Mouse (Mus musculus): ENCODE data around the gene 1700016C15Rik. TPM values are rescaled to one million over a fixed set of nuclear protein-coding genes. Genes with fewer than 3 reads are reported as not detected.

The 1700016C15Rik gene
- polyA plus RNA-seq, 1 experiment from 2014 or later, result not detected

DNA sequence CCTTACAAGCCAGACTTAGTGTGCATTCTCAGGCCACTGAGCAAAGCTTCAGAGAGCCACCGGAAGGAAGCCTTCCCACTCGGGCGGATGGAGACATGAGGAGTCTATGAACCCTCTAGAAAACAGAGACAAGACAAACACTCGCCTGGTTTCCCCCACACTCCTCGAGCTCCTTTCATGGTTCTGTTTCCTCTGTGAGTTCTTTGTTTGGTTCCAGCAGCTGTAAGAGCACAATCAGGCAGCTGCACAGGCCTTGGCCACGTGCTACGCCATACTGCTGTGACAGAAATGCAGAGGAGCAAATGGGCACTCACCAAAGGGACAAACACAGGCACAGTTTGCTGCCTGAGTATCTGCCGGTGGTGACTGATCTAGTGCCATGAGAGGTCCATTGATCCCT is 29.1 kb upstream of the 1700016C15Rik start:
- H3K9ac ChIP-seq (ENCODE audit: low read depth, low read length), result no peak overlapping the region
- WGBS, result 79% methylated on average over 8 of the region's 8 CpGs
- no peaks in the 10 kb centered on the region for H3K9me3 ChIP-seq (ENCODE audit: control insufficient read depth, low read length)
- DNase-seq (ENCODE audit: low spot score), result no peak
- H3K36me3 ChIP-seq (ENCODE audit: control insufficient read depth, insufficient read depth, low read length), result no peaks in the 10 kb centered on the region
- ATAC-seq (replicated peaks; ENCODE audit: low FRiP score), result no peak
- no peaks in the 10 kb centered on the region for H3K27me3 ChIP-seq (replicated peaks; ENCODE audit: control insufficient read depth, insufficient read depth, low read length)
- no peak overlapping the region for H3K27ac ChIP-seq (ENCODE audit: low read depth, low read length)
- H3K4me3 ChIP-seq (ENCODE audit: low read depth, low read length), result no peak overlapping the region
- no peaks in the 10 kb centered on the region; the same call in 1 of the 2 replicates for H3K4me1 ChIP-seq (replicated peaks; ENCODE audit: control insufficient read depth, insufficient read depth, low read length)
- no peak overlapping the region for H3K4me2 ChIP-seq

DNA sequence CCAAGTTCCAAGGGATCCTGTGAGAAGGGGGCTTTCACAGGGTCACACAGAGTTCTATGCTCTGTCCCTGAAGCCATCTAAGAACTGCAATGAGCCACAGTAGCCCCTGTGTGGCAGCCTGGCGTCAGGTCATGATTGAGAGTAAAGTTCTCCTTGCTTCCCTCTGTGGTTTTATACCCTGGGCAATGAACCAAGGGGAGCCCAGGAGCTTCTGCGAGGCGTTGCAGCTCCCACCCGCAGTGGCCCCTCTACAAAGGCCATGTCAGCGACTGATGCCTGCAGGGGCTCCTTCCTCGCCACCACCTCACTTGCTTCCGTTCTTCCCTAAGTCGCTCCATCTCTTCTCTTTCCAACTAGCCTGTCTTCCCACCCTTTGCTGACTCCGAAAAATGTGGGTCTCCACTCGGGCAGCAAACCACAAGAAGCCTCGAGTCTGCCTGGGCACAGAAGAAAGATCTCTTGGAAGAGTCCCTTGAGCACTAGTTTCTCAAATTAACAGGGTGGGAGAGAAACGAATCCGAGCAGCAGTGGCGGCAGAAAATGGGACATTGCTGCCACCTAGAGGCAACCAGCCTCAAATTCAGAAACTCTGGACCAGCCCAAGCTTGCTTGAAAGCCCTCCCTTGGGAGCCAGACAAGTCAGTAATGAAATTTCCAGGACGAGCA is 27.0 kb upstream of the 1700016C15Rik start:
- Histone ChIP-seq H3K4me3 (ENCODE audit: low read depth, low read length) (peak overlapping the region; percentile 36), H3K36me3 (ENCODE audit: control insufficient read depth, insufficient read depth, low read length) (no peaks in the 10 kb centered on the region), H3K27ac (ENCODE audit: low read depth, low read length) (no peak overlapping the region), H3K9me3 (ENCODE audit: control insufficient read depth, low read length) (no peaks in the 10 kb centered on the region), H3K9ac (ENCODE audit: low read depth, low read length) (peak overlapping the region; percentile 3; the same call in 1 of the 2 replicates), H3K4me1 (replicated peaks; ENCODE audit: control insufficient read depth, insufficient read depth, low read length) (no peaks in the 10 kb centered on the region; the same call in 1 of the 2 replicates), H3K27me3 (replicated peaks; ENCODE audit: control insufficient read depth, insufficient read depth, low read length) (no peaks in the 10 kb centered on the region), H3K4me2 (peak overlapping the region; percentile 69)
- DNase-seq (ENCODE audit: low spot score) (peak; percentile 75), ATAC-seq (replicated peaks; ENCODE audit: low FRiP score) (peak; percentile 62)
- WGBS, result 3% methylated on average over 15 of the region's 15 CpGs

- DNase-seq (ENCODE audit: low spot score) (no peak), ATAC-seq (replicated peaks; ENCODE audit: low FRiP score) (no peak)
- no peak overlapping the region for H3K27ac ChIP-seq (ENCODE audit: low read depth, low read length)
- no peaks in the 10 kb centered on the region for H3K36me3 ChIP-seq (ENCODE audit: control insufficient read depth, insufficient read depth, low read length)
- H3K4me3 ChIP-seq (ENCODE audit: low read depth, low read length), result no peak overlapping the region
- no peaks in the 10 kb centered on the region for H3K27me3 ChIP-seq (replicated peaks; ENCODE audit: control insufficient read depth, insufficient read depth, low read length)
- H3K9me3 ChIP-seq (ENCODE audit: control insufficient read depth, low read length), result no peaks in the 10 kb centered on the region
- no peaks in the 10 kb centered on the region; the same call in 1 of the 2 replicates for H3K4me1 ChIP-seq (replicated peaks; ENCODE audit: control insufficient read depth, insufficient read depth, low read length)
- WGBS, result 55% methylated on average over 6 of the region's 6 CpGs
- no peak overlapping the region for H3K9ac ChIP-seq (ENCODE audit: low read depth, low read length)
- H3K4me2 ChIP-seq, result no peak overlapping the region
These were observed 26.3 kb upstream of the 1700016C15Rik start for GRCm38 (mm10) chr1:177703147-177703807.

- H3K4me1 ChIP-seq (replicated peaks; ENCODE audit: control insufficient read depth, insufficient read depth, low read length), result no peaks in the 10 kb centered on the region; the same call in 1 of the 2 replicates
- no peak overlapping the region for H3K27ac ChIP-seq (ENCODE audit: low read depth, low read length)
- H3K9me3 ChIP-seq (ENCODE audit: control insufficient read depth, low read length), result no peaks in the 10 kb centered on the region
- DNase-seq (ENCODE audit: low spot score) (no peak), ATAC-seq (replicated peaks; ENCODE audit: low FRiP score) (no peak)
- 39% methylated on average over 2 of the region's 2 CpGs for WGBS
- H3K4me2 ChIP-seq, result no peak overlapping the region
- H3K36me3 ChIP-seq (ENCODE audit: control insufficient read depth, insufficient read depth, low read length), result no peaks in the 10 kb centered on the region
- no peak overlapping the region for H3K4me3 ChIP-seq (ENCODE audit: low read depth, low read length)
- H3K27me3 ChIP-seq (replicated peaks; ENCODE audit: control insufficient read depth, insufficient read depth, low read length), result no peaks in the 10 kb centered on the region
- H3K9ac ChIP-seq (ENCODE audit: low read depth, low read length), result no peak overlapping the region
These were observed 24.4 kb upstream of the 1700016C15Rik start for GRCm38 (mm10) chr1:177705204-177705603.

GRCm38 (mm10) chr1:177707571-177707970 is 22.0 kb upstream of the 1700016C15Rik start:
- H3K9me3 ChIP-seq (ENCODE audit: control insufficient read depth, low read length), result no peaks in the 10 kb centered on the region
- no peaks in the 10 kb centered on the region for H3K27me3 ChIP-seq (replicated peaks; ENCODE audit: control insufficient read depth, insufficient read depth, low read length)
- no peak overlapping the region for H3K4me3 ChIP-seq (ENCODE audit: low read depth, low read length)
- H3K4me1 ChIP-seq (replicated peaks; ENCODE audit: control insufficient read depth, insufficient read depth, low read length), result no peaks in the 10 kb centered on the region
- WGBS, result 81% methylated on average over 1 of the region's 1 CpGs
- H3K36me3 ChIP-seq (ENCODE audit: control insufficient read depth, insufficient read depth, low read length), result no peaks in the 10 kb centered on the region
- H3K27ac ChIP-seq (ENCODE audit: low read depth, low read length), result no peak overlapping the region
- no peak overlapping the region for H3K4me2 ChIP-seq
- ATAC-seq (replicated peaks; ENCODE audit: low FRiP score) (no peak), DNase-seq (ENCODE audit: low spot score) (no peak)
- H3K9ac ChIP-seq (ENCODE audit: low read depth, low read length), result no peak overlapping the region

GRCm38 (mm10) chr1:177708583-177709055 is 21.0 kb upstream of the 1700016C15Rik start:
- Histone ChIP-seq H3K9me3 (ENCODE audit: control insufficient read depth, low read length) (no peaks in the 10 kb centered on the region), H3K4me1 (replicated peaks; ENCODE audit: control insufficient read depth, insufficient read depth, low read length) (no peaks in the 10 kb centered on the region), H3K9ac (ENCODE audit: low read depth, low read length) (no peak overlapping the region), H3K4me3 (ENCODE audit: low read depth, low read length) (no peak overlapping the region), H3K27me3 (replicated peaks; ENCODE audit: control insufficient read depth, insufficient read depth, low read length) (no peaks in the 10 kb centered on the region), H3K36me3 (ENCODE audit: control insufficient read depth, insufficient read depth, low read length) (no peaks in the 10 kb centered on the region), H3K4me2 (no peak overlapping the region), H3K27ac (ENCODE audit: low read depth, low read length) (no peak overlapping the region)
- DNase-seq (ENCODE audit: low spot score) (no peak), ATAC-seq (replicated peaks; ENCODE audit: low FRiP score) (no peak)
- WGBS, result 39% methylated on average over 4 of the region's 4 CpGs

DNA sequence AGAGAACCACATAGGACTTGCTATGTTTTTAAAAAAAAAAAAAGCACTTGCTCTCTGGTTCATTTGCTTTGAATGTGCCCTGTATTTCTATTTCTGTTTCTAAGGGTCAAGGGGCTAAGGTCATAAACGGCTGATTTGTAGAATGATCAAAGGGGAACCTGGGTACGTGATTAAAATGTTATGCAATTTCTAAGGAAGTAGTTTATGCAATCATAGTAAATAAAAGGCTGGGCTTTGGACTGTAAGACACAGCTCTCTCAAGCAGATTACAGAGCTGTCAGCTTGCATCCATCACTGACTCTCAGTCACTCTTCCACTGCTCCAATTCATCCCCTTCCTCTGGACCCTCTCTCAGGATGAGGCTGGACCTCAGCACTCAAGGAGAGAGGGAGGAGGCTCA is 18.6 kb upstream of the 1700016C15Rik start:
- Histone ChIP-seq H3K4me2 (no peak overlapping the region), H3K4me3 (ENCODE audit: low read depth, low read length) (no peak overlapping the region), H3K4me1 (replicated peaks; ENCODE audit: control insufficient read depth, insufficient read depth, low read length) (no peaks in the 10 kb centered on the region), H3K27me3 (replicated peaks; ENCODE audit: control insufficient read depth, insufficient read depth, low read length) (no peaks in the 10 kb centered on the region), H3K9me3 (ENCODE audit: control insufficient read depth, low read length) (no peaks in the 10 kb centered on the region), H3K36me3 (ENCODE audit: control insufficient read depth, insufficient read depth, low read length) (no peaks in the 10 kb centered on the region), H3K27ac (ENCODE audit: low read depth, low read length) (no peak overlapping the region), H3K9ac (ENCODE audit: low read depth, low read length) (no peak overlapping the region)
- ATAC-seq (replicated peaks; ENCODE audit: low FRiP score) (no peak), DNase-seq (ENCODE audit: low spot score) (no peak)
- WGBS, result 74% methylated on average over 2 of the region's 2 CpGs

DNA sequence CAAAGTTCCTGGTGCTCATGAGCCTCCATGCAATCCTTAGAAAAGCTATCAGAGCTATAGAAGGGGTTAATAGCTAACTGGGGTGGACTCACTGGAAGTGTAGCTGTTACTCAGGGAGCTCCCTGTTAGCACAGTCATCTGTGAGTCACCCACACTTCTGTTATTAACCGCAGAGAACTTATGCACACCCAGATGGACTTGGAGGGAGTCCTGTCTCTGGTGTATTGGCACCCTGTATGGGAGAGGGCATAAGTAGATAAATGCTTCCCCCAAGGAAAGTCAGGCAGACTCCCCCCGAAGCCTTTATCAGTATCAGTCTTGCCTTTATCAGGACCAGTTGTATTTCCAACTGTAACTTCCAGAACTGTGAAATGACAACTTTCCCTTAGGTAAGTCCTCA is 18.2 kb upstream of the 1700016C15Rik start:
- 42% methylated on average over 2 of the region's 2 CpGs for WGBS
- Histone ChIP-seq H3K27ac (ENCODE audit: low read depth, low read length) (no peak overlapping the region), H3K4me3 (ENCODE audit: low read depth, low read length) (no peak overlapping the region), H3K4me2 (no peak overlapping the region), H3K36me3 (ENCODE audit: control insufficient read depth, insufficient read depth, low read length) (no peaks in the 10 kb centered on the region), H3K9ac (ENCODE audit: low read depth, low read length) (no peak overlapping the region), H3K9me3 (ENCODE audit: control insufficient read depth, low read length) (no peaks in the 10 kb centered on the region), H3K27me3 (replicated peaks; ENCODE audit: control insufficient read depth, insufficient read depth, low read length) (no peaks in the 10 kb centered on the region), H3K4me1 (replicated peaks; ENCODE audit: control insufficient read depth, insufficient read depth, low read length) (no peaks in the 10 kb centered on the region)
- DNase-seq (ENCODE audit: low spot score), result no peak
- ATAC-seq (replicated peaks; ENCODE audit: low FRiP score), result peak; percentile 82

Measured in liver, embryonic 11.5 days (tissue).